Mouse (Mus musculus) heart, embryonic 15.5 days (tissue): Measurements from ENCODE around the gene Tigar. TPM values are rescaled to one million over a fixed set of nuclear protein-coding genes. Genes with fewer than 3 reads are reported as not detected.

Experiments used
- ATAC-seq: fragments of 200-750 bp; cut with Nextera tagmentation; replicated peaks from 2 replicates; pipeline ENCODE4 v1.8.0; 2017; ENCODE audit warnings: low read depth, moderate TSS enrichment; ENCODE audit not compliant: insufficient number of reproducible peaks, insufficient read depth, low FRiP score
- H3K27ac ChIP-seq: fragments of 300-500 bp; sonication (generic); 2 replicates; pipeline ENCODE4 v1.5.1; 2015; ENCODE audit warnings: mild to moderate bottlenecking, inconsistent platforms
- H3K27me3 ChIP-seq: fragments of 300-500 bp; sonication (generic); 2 replicates; pipeline ENCODE4 v1.6.1; 2015; ENCODE audit warnings: inconsistent platforms
- H3K36me3 ChIP-seq: fragments of 300-500 bp; sonication (generic); 2 replicates; pipeline ENCODE4 v1.6.1; 2015; ENCODE audit warnings: mild to moderate bottlenecking, inconsistent platforms
- H3K4me1 ChIP-seq: fragments of 300-500 bp; sonication (generic); replicated peaks from 2 replicates; pipeline ENCODE4 v1.6.1; 2015; ENCODE audit warnings: inconsistent platforms
- H3K4me2 ChIP-seq: fragments of 300-500 bp; sonication (generic); 2 replicates; pipeline ENCODE4 v1.6.1; 2015; ENCODE audit warnings: inconsistent platforms, mild to moderate bottlenecking, moderate library complexity
- H3K4me3 ChIP-seq: fragments of 300-500 bp; sonication (generic); 2 replicates; pipeline ENCODE4 v1.5.1; 2015; ENCODE audit warnings: mild to moderate bottlenecking, inconsistent platforms
- H3K9ac ChIP-seq: fragments of 300-500 bp; sonication (generic); 2 replicates; pipeline ENCODE4 v1.6.1; 2015; ENCODE audit warnings: mild to moderate bottlenecking, inconsistent platforms
- H3K9me3 ChIP-seq: fragments of 300-500 bp; sonication (generic); replicated peaks from 2 replicates; pipeline ENCODE4 v1.6.1; 2016; ENCODE audit warnings: inconsistent platforms
- WGBS: fragments of 180-500 bp; shearing (Covaris S2); methylation state at CpG from one replicate; pipeline ENCODE4 v1.1.7; 2015; ENCODE audit warnings: mixed read lengths; 5-methylcytosine and 5-hydroxymethylcytosine counted together
- polyA plus RNA-seq: library from polyadenylated mRNA; unstranded; fragments of >200 nt; fragmentation: Nextera tagmentation; extraction: Ambion mirVana; gene quantifications from 2 replicates; pipeline ENCODE4 v1.2.1, GENCODE M21; 2015

Gene Tigar
- polyA plus RNA-seq, 1 experiment from 2014 or later, result 7.8 TPM

GRCm38 (mm10) chr6:127064815-127065214 is 44.5 kb downstream of the Tigar start:
- no peaks in the 10 kb centered on the region for H3K9me3 ChIP-seq
- 3% methylated on average over 14 of the region's 14 CpGs for whole genome bisulfite sequencing
- no peaks in the 10 kb centered on the region for H3K27me3 ChIP-seq
- H3K36me3 ChIP-seq, result no peaks in the 10 kb centered on the region
- peak overlapping the region; percentile 47 for H3K9ac ChIP-seq
- peak overlapping the region; percentile 70 for H3K4me2 ChIP-seq
- peak; percentile 80 for ATAC-seq
- peak overlapping the region; percentile 60 for H3K27ac ChIP-seq
- peaks cover 16% of the 10 kb centered on the region for H3K4me1 ChIP-seq
- H3K4me3 ChIP-seq, result peak overlapping the region; percentile 29

- peaks cover 16% of the 10 kb centered on the region for H3K4me1 ChIP-seq
- no peak overlapping the region for H3K4me2 ChIP-seq
- H3K9ac ChIP-seq, result no peak overlapping the region
- no peaks in the 10 kb centered on the region for H3K36me3 ChIP-seq
- no peak overlapping the region for H3K27ac ChIP-seq
- no peak overlapping the region for H3K4me3 ChIP-seq
- WGBS, result 89% methylated on average over 3 of the region's 3 CpGs
- no peak for ATAC-seq
- H3K27me3 ChIP-seq, result no peaks in the 10 kb centered on the region
- no peaks in the 10 kb centered on the region for H3K9me3 ChIP-seq
Observed at GRCm38 (mm10) chr6:127063915-127064314, 45.4 kb downstream of the Tigar start.

GRCm38 (mm10) chr6:127059975-127060374 is 49.4 kb downstream of the Tigar start:
- H3K4me2 ChIP-seq, result no peak overlapping the region
- peaks cover 10% of the 10 kb centered on the region for H3K4me1 ChIP-seq
- H3K9ac ChIP-seq, result no peak overlapping the region
- no peaks in the 10 kb centered on the region for H3K36me3 ChIP-seq
- H3K9me3 ChIP-seq, result no peaks in the 10 kb centered on the region
- H3K27ac ChIP-seq, result no peak overlapping the region
- no peak for ATAC-seq
- H3K4me3 ChIP-seq, result no peak overlapping the region
- 83% methylated on average over 4 of the region's 4 CpGs for WGBS
- no peaks in the 10 kb centered on the region for H3K27me3 ChIP-seq

GRCm38 (mm10) chr6:127056990-127057588 is 52.3 kb downstream of the Tigar start:
- Histone ChIP-seq H3K9me3 (no peaks in the 10 kb centered on the region), H3K4me2 (no peak overlapping the region), H3K27ac (no peak overlapping the region), H3K36me3 (no peaks in the 10 kb centered on the region), H3K4me3 (no peak overlapping the region), H3K9ac (no peak overlapping the region), H3K27me3 (no peaks in the 10 kb centered on the region), H3K4me1 (no peaks in the 10 kb centered on the region)
- no peak for ATAC-seq
- WGBS, result 57% methylated on average over 12 of the region's 12 CpGs

GRCm38 (mm10) chr6:127050847-127051246 is 58.5 kb downstream of the Tigar start:
- no peak overlapping the region for H3K4me2 ChIP-seq
- ATAC-seq, result no peak
- H3K36me3 ChIP-seq, result no peaks in the 10 kb centered on the region
- H3K27ac ChIP-seq, result no peak overlapping the region
- no peak overlapping the region for H3K4me3 ChIP-seq
- 66% methylated on average over 4 of the region's 4 CpGs for WGBS
- no peaks in the 10 kb centered on the region for H3K27me3 ChIP-seq
- no peaks in the 10 kb centered on the region for H3K9me3 ChIP-seq
- no peaks in the 10 kb centered on the region for H3K4me1 ChIP-seq
- H3K9ac ChIP-seq, result no peak overlapping the region

- no peaks in the 10 kb centered on the region for H3K9me3 ChIP-seq
- no peak overlapping the region for H3K9ac ChIP-seq
- peaks cover 10% of the 10 kb centered on the region for H3K4me1 ChIP-seq
- WGBS, result 22% methylated on average over 6 of the region's 6 CpGs
- ATAC-seq, result no peak
- no peak overlapping the region for H3K4me3 ChIP-seq
- 0 out of 2 replicates have a peak overlapping the region, but pooled peaks have one; percentile 3 for H3K4me2 ChIP-seq
- no peaks in the 10 kb centered on the region for H3K27me3 ChIP-seq
- no peaks in the 10 kb centered on the region for H3K36me3 ChIP-seq
- H3K27ac ChIP-seq, result no peak overlapping the region
Observed at GRCm38 (mm10) chr6:127044909-127045308, 64.4 kb downstream of the Tigar start.

Other genes with a start within 250 kb of the Tigar start
- 0.29 TPM in 1 of 2 replicates, not detected in the other for gene Dyrk4, start 187.7 kb downstream of the Tigar start, polyA plus RNA-seq
- gene Rad51ap1, start 170.0 kb downstream of the Tigar start, polyA plus RNA-seq, result 27.7 and 32.9 TPM in 2 replicates
- 12.0 TPM in 2 replicates for gene D6Wsu163e, start 169.6 kb downstream of the Tigar start, polyA plus RNA-seq
- 0.08 and 0.11 TPM in 2 replicates for gene Fgf6, start 94.0 kb downstream of the Tigar start, polyA plus RNA-seq
- 0.24 TPM in 2 replicates for gene Fgf23, start 36.7 kb downstream of the Tigar start, polyA plus RNA-seq
- 482 and 541 TPM in 2 replicates for gene Ccnd2, start 42.6 kb upstream of the Tigar start, polyA plus RNA-seq